Mouse (Mus musculus) megakaryocyte, embryonic 14.5 days (primary cell): ENCODE measurements around the gene Tmem136.

Experiments used
- FLI1 ChIP-seq: IDR thresholded peaks from 2 replicates; pipeline ENCODE4 v1.6.1; 2012; ENCODE audit warnings: low read length, inconsistent platforms, mixed read lengths
- GATA1 ChIP-seq: IDR thresholded peaks from 3 replicates; pipeline ENCODE4 v1.6.1; 2012; ENCODE audit warnings: mixed read lengths, low read length, inconsistent platforms, borderline replicate concordance

DNA sequence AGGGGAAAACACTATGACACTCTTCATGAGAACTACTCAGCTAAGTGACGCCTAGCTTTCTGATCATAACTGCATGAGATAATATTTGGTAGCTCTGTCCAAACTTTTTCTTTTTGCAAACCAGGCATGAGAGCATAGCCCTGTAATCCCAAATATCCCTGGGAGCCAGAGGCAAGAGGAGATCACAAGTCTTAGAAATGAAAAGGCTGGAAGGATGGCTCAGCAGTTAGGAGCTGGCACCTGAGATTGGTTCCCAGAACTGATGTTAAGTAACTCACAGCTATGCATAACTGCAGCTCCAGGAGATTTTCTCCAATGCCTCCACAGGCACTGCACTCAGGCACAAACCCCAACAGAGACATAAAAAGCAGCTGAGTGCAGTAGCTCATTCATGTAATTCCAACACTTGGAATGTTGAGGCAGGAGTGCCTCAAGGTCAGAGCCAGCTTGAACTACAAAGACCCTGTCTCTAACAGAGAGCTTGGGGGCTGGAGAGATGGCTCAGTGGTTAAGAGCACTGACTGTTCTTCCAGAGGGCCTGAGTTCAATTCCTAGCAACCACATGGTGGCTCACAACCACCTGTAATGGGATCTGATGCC, 30.6 kb downstream of the Tmem136 start:
- TF ChIP-seq GATA1 (no peak), FLI1 (no peak)
